Mouse (Mus musculus): ENCODE results near the gene Syt12. TPM values are rescaled to one million over a fixed set of nuclear protein-coding genes. Genes with fewer than 3 reads are reported as not detected.
A peak's percentile ranks its signal among the peaks of the same experiment; 100 is the strongest.

The Syt12 gene
- polyA plus RNA-seq, 1 experiment, result 82.4 TPM

- no peak overlapping the region for H3K4me3 ChIP-seq (replicated peaks; ENCODE audit: insufficient read depth, low read depth, low read length)
- no peaks in the 10 kb centered on the region; the same call in 1 of the 2 replicates for H3K4me1 ChIP-seq (ENCODE audit: control insufficient read depth, insufficient read depth, low read length)
- H3K27ac ChIP-seq (ENCODE audit: insufficient read depth, low read length), result no peak overlapping the region
- no peaks in the 10 kb centered on the region for H3K27me3 ChIP-seq (ENCODE audit: control insufficient read depth, insufficient read depth, low read length)
- 95% methylated on average over 4 of the region's 4 CpGs for WGBS
- DNase-seq, result no peak
- TF ChIP-seq CTCF (IDR thresholded peaks at IDR 0.05; ENCODE audit: borderline replicate concordance, insufficient read depth, low read depth, low read length), result no peak
- TF ChIP-seq POLR2A (IDR thresholded peaks at IDR 0.05; ENCODE audit: borderline replicate concordance, insufficient read depth, low read length), result no peak
These were observed 47.1 kb downstream of the Syt12 start for GRCm38 (mm10) chr19:4430091-4430620.

GRCm38 (mm10) chr19:4425610-4426366 is 51.5 kb downstream of the Syt12 start:
- no peak overlapping the region for H3K4me3 ChIP-seq (replicated peaks; ENCODE audit: insufficient read depth, low read depth, low read length)
- peaks cover 2% of the 10 kb centered on the region for H3K4me1 ChIP-seq (ENCODE audit: control insufficient read depth, insufficient read depth, low read length)
- TF ChIP-seq CTCF (IDR thresholded peaks at IDR 0.05; ENCODE audit: borderline replicate concordance, insufficient read depth, low read depth, low read length), result peak; percentile 47; the same call in 1 of the 2 replicates
- no peak for TF ChIP-seq POLR2A (IDR thresholded peaks at IDR 0.05; ENCODE audit: borderline replicate concordance, insufficient read depth, low read length)
- no peak overlapping the region for H3K27ac ChIP-seq (ENCODE audit: insufficient read depth, low read length)
- H3K27me3 ChIP-seq (ENCODE audit: control insufficient read depth, insufficient read depth, low read length), result no peaks in the 10 kb centered on the region
- whole genome bisulfite sequencing, result 53% methylated on average over 19 of the region's 19 CpGs
- no peak for DNase-seq

DNA sequence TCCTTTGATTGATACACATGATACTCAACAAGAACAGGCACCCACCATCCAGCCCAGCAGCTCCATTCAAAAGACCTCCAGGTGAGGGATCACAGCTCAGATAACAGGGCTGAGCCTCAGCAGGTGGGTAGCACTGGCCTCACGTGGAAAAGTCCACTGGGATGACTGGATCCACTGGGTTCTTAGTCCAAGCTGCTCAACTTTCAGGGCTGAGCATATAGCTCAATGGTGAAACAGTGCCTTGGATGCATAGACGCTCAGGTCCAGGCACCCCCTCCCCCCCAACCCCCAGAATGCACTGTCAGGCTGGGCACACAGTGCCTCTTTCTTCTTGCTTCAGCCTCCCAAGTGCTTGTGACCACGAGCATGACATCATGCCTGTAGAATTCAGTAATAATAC is 54.2 kb downstream of the Syt12 start:
- no peak overlapping the region for H3K4me3 ChIP-seq (replicated peaks; ENCODE audit: insufficient read depth, low read depth, low read length)
- 78% methylated on average over 3 of the region's 3 CpGs for whole genome bisulfite sequencing
- no peak for TF ChIP-seq CTCF (IDR thresholded peaks at IDR 0.05; ENCODE audit: borderline replicate concordance, insufficient read depth, low read depth, low read length)
- no peak for TF ChIP-seq POLR2A (IDR thresholded peaks at IDR 0.05; ENCODE audit: borderline replicate concordance, insufficient read depth, low read length)
- peaks cover 13% of the 10 kb centered on the region for H3K4me1 ChIP-seq (ENCODE audit: control insufficient read depth, insufficient read depth, low read length)
- no peak overlapping the region for H3K27ac ChIP-seq (ENCODE audit: insufficient read depth, low read length)
- no peak for DNase-seq
- no peaks in the 10 kb centered on the region for H3K27me3 ChIP-seq (ENCODE audit: control insufficient read depth, insufficient read depth, low read length)

DNA sequence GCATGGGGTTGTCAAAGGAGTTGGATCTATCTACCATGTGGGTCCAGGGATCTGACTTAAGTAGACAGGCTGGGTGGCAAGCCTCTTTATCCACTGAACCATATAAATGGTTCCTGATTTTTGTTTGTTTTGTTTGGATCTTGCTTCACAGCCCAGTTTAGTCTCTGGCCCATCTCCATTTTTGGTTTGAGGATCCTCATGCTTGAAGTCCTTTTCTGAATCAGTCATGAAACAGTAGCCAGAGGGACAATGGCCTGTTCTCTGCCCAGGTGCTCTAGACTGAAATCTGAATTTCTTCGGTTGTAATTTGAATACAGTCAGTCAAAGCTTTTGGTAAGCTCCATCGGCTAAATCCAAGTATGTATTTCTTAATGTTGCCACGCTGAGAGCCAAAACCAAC is 54.7 kb downstream of the Syt12 start:
- Histone ChIP-seq H3K4me1 (ENCODE audit: control insufficient read depth, insufficient read depth, low read length) (peaks cover 13% of the 10 kb centered on the region), H3K27me3 (ENCODE audit: control insufficient read depth, insufficient read depth, low read length) (no peaks in the 10 kb centered on the region), H3K27ac (ENCODE audit: insufficient read depth, low read length) (no peak overlapping the region), H3K4me3 (replicated peaks; ENCODE audit: insufficient read depth, low read depth, low read length) (no peak overlapping the region)
- 88% methylated on average over 3 of the region's 3 CpGs for WGBS
- TF ChIP-seq CTCF (IDR thresholded peaks at IDR 0.05; ENCODE audit: borderline replicate concordance, insufficient read depth, low read depth, low read length), result no peak
- no peak for TF ChIP-seq POLR2A (IDR thresholded peaks at IDR 0.05; ENCODE audit: borderline replicate concordance, insufficient read depth, low read length)
- no peak for DNase-seq

GRCm38 (mm10) chr19:4420153-4420910 is 56.9 kb downstream of the Syt12 start:
- 14% methylated on average over 8 of the region's 8 CpGs for WGBS
- no peaks in the 10 kb centered on the region for H3K27me3 ChIP-seq (ENCODE audit: control insufficient read depth, insufficient read depth, low read length)
- H3K4me3 ChIP-seq (replicated peaks; ENCODE audit: insufficient read depth, low read depth, low read length), result no peak overlapping the region
- TF ChIP-seq CTCF (IDR thresholded peaks at IDR 0.05; ENCODE audit: borderline replicate concordance, insufficient read depth, low read depth, low read length) (no peak), POLR2A (IDR thresholded peaks at IDR 0.05; ENCODE audit: borderline replicate concordance, insufficient read depth, low read length) (no peak)
- peaks cover 13% of the 10 kb centered on the region for H3K4me1 ChIP-seq (ENCODE audit: control insufficient read depth, insufficient read depth, low read length)
- H3K27ac ChIP-seq (ENCODE audit: insufficient read depth, low read length), result no peak overlapping the region
- peak; percentile 70 to 76 for DNase-seq

GRCm38 (mm10) chr19:4419711-4420110 is 57.5 kb downstream of the Syt12 start:
- H3K4me1 ChIP-seq (ENCODE audit: control insufficient read depth, insufficient read depth, low read length), result peaks cover 13% of the 10 kb centered on the region
- no peaks in the 10 kb centered on the region for H3K27me3 ChIP-seq (ENCODE audit: control insufficient read depth, insufficient read depth, low read length)
- TF ChIP-seq CTCF (IDR thresholded peaks at IDR 0.05; ENCODE audit: borderline replicate concordance, insufficient read depth, low read depth, low read length) (no peak), POLR2A (IDR thresholded peaks at IDR 0.05; ENCODE audit: borderline replicate concordance, insufficient read depth, low read length) (no peak)
- WGBS, result 63% methylated on average over 5 of the region's 5 CpGs
- no peak for DNase-seq
- no peak overlapping the region for H3K27ac ChIP-seq (ENCODE audit: insufficient read depth, low read length)
- H3K4me3 ChIP-seq (replicated peaks; ENCODE audit: insufficient read depth, low read depth, low read length), result no peak overlapping the region

- TF ChIP-seq CTCF (IDR thresholded peaks at IDR 0.05; ENCODE audit: borderline replicate concordance, insufficient read depth, low read depth, low read length) (no peak), POLR2A (IDR thresholded peaks at IDR 0.05; ENCODE audit: borderline replicate concordance, insufficient read depth, low read length) (no peak)
These were observed 59.5 kb downstream of the Syt12 start for GRCm38 (mm10) chr19:4417713-4418112.

More at GRCm38 (mm10) chr19:4417713-4418112, 59.5 kb downstream of the Syt12 start:
- Histone ChIP-seq H3K27ac (ENCODE audit: insufficient read depth, low read length) (no peak overlapping the region), H3K4me3 (replicated peaks; ENCODE audit: insufficient read depth, low read depth, low read length) (no peak overlapping the region), H3K27me3 (ENCODE audit: control insufficient read depth, insufficient read depth, low read length) (no peaks in the 10 kb centered on the region), H3K4me1 (ENCODE audit: control insufficient read depth, insufficient read depth, low read length) (peaks cover 13% of the 10 kb centered on the region)
- DNase-seq, result no peak

Measured in cerebellum, adult 2 months (tissue).